Mouse (Mus musculus): ENCODE data around the gene Mov10.

DNA sequence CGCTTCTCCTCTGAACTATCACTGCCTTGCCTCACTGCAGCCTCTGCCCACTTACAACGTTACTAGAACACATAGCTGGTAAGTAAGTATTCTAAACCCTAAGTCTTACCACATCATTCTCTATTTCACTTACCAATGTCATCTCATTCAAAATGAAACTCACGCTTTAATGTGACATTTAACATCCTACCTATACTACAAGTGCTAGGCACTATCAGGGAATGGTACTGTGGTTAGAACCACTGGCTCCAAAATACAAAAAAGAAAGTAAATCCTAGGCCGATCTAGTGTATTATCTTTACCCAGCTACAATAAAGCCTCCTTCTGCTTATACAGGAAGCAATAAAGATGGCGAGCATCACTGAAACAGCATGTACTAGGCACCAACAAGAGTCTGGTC, 22.7 kb upstream of the Mov10 start:
- TF ChIP-seq CTCF (IDR thresholded peaks at IDR 0.05; ENCODE audit: low read depth) (no peak), EP300 (optimal IDR thresholded peaks at IDR 0.05) (no peak)

All from stomach, postnatal 0 days (tissue).